Mouse (Mus musculus) embryonic facial prominence, embryonic 11.5 days (tissue): ENCODE results near the gene Rasl12. TPM values are rescaled to one million over a fixed set of nuclear protein-coding genes. Genes with fewer than 3 reads are reported as not detected.

Experiments
- ATAC-seq: fragments of 200-750 bp; cut with Nextera tagmentation; replicated peaks from 2 replicates; pipeline ENCODE4 v1.8.0; 2017; ENCODE audit warnings: low read depth; ENCODE audit not compliant: insufficient number of reproducible peaks, low FRiP score, low TSS enrichment
- DNase-seq: peaks from one replicate; pipeline ENCODE4 v3.0.0-alpha.2; 2015; ENCODE audit warnings: low spot score
- H3K27ac ChIP-seq: fragments of 300-500 bp; sonication (generic); replicated peaks from 2 replicates; pipeline ENCODE4 v1.5.1; 2014; ENCODE audit warnings: mild to moderate bottlenecking, low read depth, low read length, control low read depth
- H3K27me3 ChIP-seq: fragments of 300-500 bp; sonication (generic); 2 replicates; pipeline ENCODE4 v1.6.1; 2014; ENCODE audit warnings: mild to moderate bottlenecking, low read length, moderate library complexity, mixed read lengths; ENCODE audit not compliant: control insufficient read depth, insufficient read depth
- H3K36me3 ChIP-seq: fragments of 300-500 bp; sonication (generic); replicated peaks from 2 replicates; pipeline ENCODE4 v1.6.1; 2014; ENCODE audit warnings: low read depth, mild to moderate bottlenecking, low read length, moderate library complexity, mixed read lengths; ENCODE audit not compliant: control insufficient read depth, insufficient read depth
- H3K4me1 ChIP-seq: fragments of 300-500 bp; sonication (generic); 2 replicates; pipeline ENCODE4 v1.6.1; 2014; ENCODE audit warnings: low read length, mixed read lengths; ENCODE audit not compliant: control insufficient read depth, insufficient read depth
- H3K4me2 ChIP-seq: fragments of 300-500 bp; sonication (generic); 2 replicates; pipeline ENCODE4 v1.6.1; 2014; ENCODE audit warnings: low read depth, mild to moderate bottlenecking, control low read depth, low read length, moderate library complexity
- H3K4me3 ChIP-seq: fragments of 300-500 bp; sonication (generic); 2 replicates; pipeline ENCODE4 v1.5.1; 2014; ENCODE audit warnings: low read depth, low read length, control low read depth
- H3K9ac ChIP-seq: fragments of 300-500 bp; sonication (generic); replicated peaks from 2 replicates; pipeline ENCODE4 v1.6.1; 2014; ENCODE audit warnings: mild to moderate bottlenecking, control low read depth, low read length
- H3K9me3 ChIP-seq: fragments of 300-500 bp; sonication (generic); replicated peaks from 2 replicates; pipeline ENCODE4 v1.6.1; 2016; ENCODE audit warnings: mild to moderate bottlenecking, low read length, inconsistent platforms, mixed read lengths; ENCODE audit not compliant: control insufficient read depth
- WGBS: fragments of 180-500 bp; shearing (Covaris S2); extraction: QIAGEN DNeasy Blood & Tissue Kit; methylation state at CpG from one replicate; pipeline ENCODE4 v1.1.7; 2014; 5-methylcytosine and 5-hydroxymethylcytosine counted together
- polyA plus RNA-seq: library from polyadenylated mRNA; unstranded; fragments of >200 nt; fragmentation: Nextera tagmentation; extraction: Ambion mirVana; gene quantifications from 2 replicates; pipeline ENCODE4 v1.2.1, GENCODE M21; 2014

Gene Rasl12
- polyA plus RNA-seq, 1 experiment from 2014 or later, result 7.6 TPM

GRCm38 (mm10) chr9:65460732-65461442, 62.6 kb downstream of the Rasl12 start, which contains the start of gene Spg21:
TSS of gene Spg21 (plus strand) at chr9:65460947.
- Histone ChIP-seq H3K9ac (peak within 1 kb of the TSS; percentile 80), H3K4me2 (peak within 1 kb of the TSS; percentile 47), H3K4me3 (peak within 1 kb of the TSS; percentile 84), H3K27me3 (no peaks in the 10 kb centered on the region), H3K4me1 (no peaks in the 10 kb centered on the region), H3K9me3 (no peaks in the 10 kb centered on the region), H3K27ac (peak within 1 kb of the TSS; percentile 64), H3K36me3 (no peaks in the 10 kb centered on the region; the same call in 1 of the 2 replicates)
- ATAC-seq (peak; percentile 95), DNase-seq (peak; percentile 96)
- WGBS, result under 1% methylated on average over 53 of the region's 53 CpGs

GRCm38 (mm10) chr9:65462544-65462943, 64.2 kb downstream of the Rasl12 start:
- Histone ChIP-seq H3K36me3 (no peaks in the 10 kb centered on the region; the same call in 1 of the 2 replicates), H3K27ac (no peak overlapping the region), H3K4me3 (no peak overlapping the region), H3K4me2 (no peak overlapping the region), H3K9ac (no peak overlapping the region), H3K9me3 (no peaks in the 10 kb centered on the region), H3K4me1 (no peaks in the 10 kb centered on the region; the same call in 1 of the 2 replicates), H3K27me3 (no peaks in the 10 kb centered on the region)
- no peak for DNase-seq
- 79% methylated on average over 5 of the region's 5 CpGs for WGBS
- ATAC-seq, result no peak

GRCm38 (mm10) chr9:65464161-65464560, 65.9 kb downstream of the Rasl12 start:
- Histone ChIP-seq H3K27ac (no peak overlapping the region), H3K4me2 (no peak overlapping the region), H3K9me3 (no peaks in the 10 kb centered on the region), H3K36me3 (no peaks in the 10 kb centered on the region; the same call in 1 of the 2 replicates), H3K9ac (no peak overlapping the region), H3K4me3 (no peak overlapping the region), H3K27me3 (no peaks in the 10 kb centered on the region), H3K4me1 (peaks cover 2% of the 10 kb centered on the region)
- whole genome bisulfite sequencing, result 93% methylated on average over 6 of the region's 6 CpGs
- no peak for ATAC-seq
- DNase-seq, result no peak

Other genes with a start within 250 kb of the Rasl12 start
- 4.9 and 5.7 TPM in 2 replicates for gene Parp16, start 203.2 kb upstream of the Rasl12 start, polyA plus RNA-seq
- 0.21 TPM in 2 replicates for gene Cilp, start 133.3 kb upstream of the Rasl12 start, polyA plus RNA-seq
- 60.1 and 64.3 TPM in 2 replicates for gene Clpx, start 104.2 kb upstream of the Rasl12 start, polyA plus RNA-seq
- 13.9 and 18.5 TPM in 2 replicates for gene Pdcd7, start 52.4 kb upstream of the Rasl12 start, polyA plus RNA-seq
- 0.31 TPM in 1 of 2 replicates, not detected in the other for gene Ubap1l, start 37.5 kb upstream of the Rasl12 start, polyA plus RNA-seq
- gene Kbtbd13, start 6.9 kb upstream of the Rasl12 start, polyA plus RNA-seq, result 1.2 and 1.3 TPM in 2 replicates
- gene Slc51b, start 24.4 kb downstream of the Rasl12 start, polyA plus RNA-seq, result not detected in 2 replicates
- 20.0 and 20.8 TPM in 2 replicates for gene Mtfmt, start 37.3 kb downstream of the Rasl12 start, polyA plus RNA-seq
- gene Spg21, start 62.4 kb downstream of the Rasl12 start, polyA plus RNA-seq, result 143 and 157 TPM in 2 replicates
- gene Ankdd1a, start 121.7 kb downstream of the Rasl12 start, polyA plus RNA-seq, result not detected in 2 replicates
- 10.6 and 11.2 TPM in 2 replicates for gene Plekho2, start 181.5 kb downstream of the Rasl12 start, polyA plus RNA-seq
- 9.7 and 10.4 TPM in 2 replicates for gene Pif1, start 188.7 kb downstream of the Rasl12 start, polyA plus RNA-seq
- 20.4 and 25.8 TPM in 2 replicates for gene Rbpms2, start 231.1 kb downstream of the Rasl12 start, polyA plus RNA-seq